Mouse (Mus musculus) kidney, embryonic 14.5 days (tissue): ENCODE results near the gene Heatr3. TPM values are rescaled to one million over a fixed set of nuclear protein-coding genes. Genes with fewer than 3 reads are reported as not detected.

ENCODE experiments used
- ATAC-seq: fragments of 200-750 bp; cut with Nextera tagmentation; 2 replicates; pipeline ENCODE4 v1.8.0; 2017; ENCODE audit warnings: moderate number of reproducible peaks, mild to moderate bottlenecking, moderate TSS enrichment, moderate library complexity; ENCODE audit not compliant: low FRiP score, low TSS enrichment
- H3K27ac ChIP-seq: fragments of 300-500 bp; sonication (generic); 2 replicates; pipeline ENCODE4 v1.5.1; 2014; ENCODE audit warnings: low read depth, mild to moderate bottlenecking, low read length, moderate library complexity, mixed read lengths
- H3K27me3 ChIP-seq: fragments of 300-500 bp; sonication (generic); 2 replicates; pipeline ENCODE4 v1.6.1; 2014; ENCODE audit warnings: mild to moderate bottlenecking, low read length; ENCODE audit not compliant: control insufficient read depth, insufficient read depth
- H3K36me3 ChIP-seq: fragments of 300-500 bp; sonication (generic); 2 replicates; pipeline ENCODE4 v1.6.1; 2014; ENCODE audit warnings: low read length, mixed read lengths; ENCODE audit not compliant: control insufficient read depth, insufficient read depth
- H3K4me1 ChIP-seq: fragments of 300-500 bp; sonication (generic); 2 replicates; pipeline ENCODE4 v1.6.1; 2014; ENCODE audit warnings: low read length, mixed read lengths; ENCODE audit not compliant: control insufficient read depth, insufficient read depth
- H3K4me2 ChIP-seq: fragments of 300-500 bp; sonication (generic); replicated peaks from 2 replicates; pipeline ENCODE4 v1.6.1; 2014; ENCODE audit warnings: low read depth, mild to moderate bottlenecking, low read length
- H3K4me3 ChIP-seq: fragments of 300-500 bp; sonication (generic); 2 replicates; pipeline ENCODE4 v1.5.1; 2014; ENCODE audit warnings: mild to moderate bottlenecking, low read length
- H3K9ac ChIP-seq: fragments of 300-500 bp; sonication (generic); 2 replicates; pipeline ENCODE4 v1.6.1; 2014; ENCODE audit warnings: low read depth, mild to moderate bottlenecking, low read length, moderate library complexity
- H3K9me3 ChIP-seq: fragments of 300-500 bp; sonication (generic); 2 replicates; pipeline ENCODE4 v1.6.1; 2016; ENCODE audit warnings: low read length; ENCODE audit not compliant: control insufficient read depth
- WGBS: fragments of 180-500 bp; shearing (Covaris S2); extraction: QIAGEN DNeasy Blood & Tissue Kit; methylation state at CpG from one replicate; pipeline ENCODE4 v1.1.7; 2014; 5-methylcytosine and 5-hydroxymethylcytosine counted together
- polyA plus RNA-seq: library from polyadenylated mRNA; unstranded; fragments of >200 nt; fragmentation: Nextera tagmentation; extraction: Ambion mirVana; gene quantifications from 2 replicates; pipeline ENCODE4 v1.2.1, GENCODE M21; 2014

The Heatr3 gene
- polyA plus RNA-seq, 1 experiment from 2014 or later, result 64.9 TPM

DNA sequence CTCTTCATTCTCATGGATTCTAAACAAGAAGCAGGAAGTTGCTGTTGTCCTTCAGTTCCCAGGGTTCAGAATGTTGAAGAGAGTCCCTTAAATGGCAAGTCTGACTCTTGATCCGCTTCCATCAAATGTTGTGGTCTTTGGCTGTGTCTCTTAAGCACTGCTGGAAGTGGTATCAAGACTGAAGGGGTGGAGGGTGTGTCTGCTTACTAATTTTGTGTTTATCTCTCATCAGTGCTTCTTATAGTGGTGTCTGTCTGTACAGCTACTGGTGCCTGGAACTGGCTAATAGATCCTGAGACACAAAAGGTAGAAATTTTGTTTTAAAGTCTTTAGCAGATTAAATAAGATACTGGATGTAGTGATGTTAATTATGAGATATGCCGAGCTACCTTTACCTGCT lies 12.8 kb upstream of the Heatr3 start:
- Histone ChIP-seq H3K4me3 (no peak overlapping the region), H3K36me3 (peaks cover 38% of the 10 kb centered on the region), H3K4me2 (no peak overlapping the region), H3K9ac (no peak overlapping the region), H3K9me3 (no peaks in the 10 kb centered on the region), H3K27me3 (no peaks in the 10 kb centered on the region), H3K4me1 (0 out of 2 replicates have a peak, but pooled peaks cover 3% of the 10 kb centered on the region), H3K27ac (no peak overlapping the region)
- ATAC-seq, result no peak
- WGBS, result 89% methylated on average over 2 of the region's 2 CpGs

DNA sequence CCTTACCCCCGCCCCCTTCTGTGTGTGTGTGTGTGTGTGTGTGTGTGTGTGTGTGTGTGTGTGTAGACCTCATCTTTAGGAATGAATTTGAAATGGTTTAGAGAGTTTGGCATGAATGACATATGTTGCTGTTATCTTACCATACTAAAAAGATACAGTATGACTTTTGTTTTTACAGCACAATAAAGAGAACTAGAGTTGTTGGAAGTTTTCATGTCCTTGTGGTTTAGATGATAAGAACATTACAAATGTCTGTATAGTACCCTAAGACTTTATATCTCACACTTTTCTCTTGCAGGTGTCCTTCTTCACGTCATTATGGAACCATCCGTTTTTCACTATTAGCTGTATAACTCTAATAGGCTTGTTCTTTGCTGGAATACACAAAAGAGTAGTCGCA lies 8.3 kb upstream of the Heatr3 start:
- H3K27me3 ChIP-seq, result no peaks in the 10 kb centered on the region
- H3K4me3 ChIP-seq, result no peak overlapping the region
- H3K9me3 ChIP-seq, result no peaks in the 10 kb centered on the region
- H3K4me2 ChIP-seq, result no peak overlapping the region
- H3K27ac ChIP-seq, result no peak overlapping the region
- 91% methylated on average over 4 of the region's 4 CpGs for WGBS
- ATAC-seq, result no peak
- H3K9ac ChIP-seq, result no peak overlapping the region
- H3K36me3 ChIP-seq, result peaks cover 53% of the 10 kb centered on the region
- H3K4me1 ChIP-seq, result no peaks in the 10 kb centered on the region

DNA sequence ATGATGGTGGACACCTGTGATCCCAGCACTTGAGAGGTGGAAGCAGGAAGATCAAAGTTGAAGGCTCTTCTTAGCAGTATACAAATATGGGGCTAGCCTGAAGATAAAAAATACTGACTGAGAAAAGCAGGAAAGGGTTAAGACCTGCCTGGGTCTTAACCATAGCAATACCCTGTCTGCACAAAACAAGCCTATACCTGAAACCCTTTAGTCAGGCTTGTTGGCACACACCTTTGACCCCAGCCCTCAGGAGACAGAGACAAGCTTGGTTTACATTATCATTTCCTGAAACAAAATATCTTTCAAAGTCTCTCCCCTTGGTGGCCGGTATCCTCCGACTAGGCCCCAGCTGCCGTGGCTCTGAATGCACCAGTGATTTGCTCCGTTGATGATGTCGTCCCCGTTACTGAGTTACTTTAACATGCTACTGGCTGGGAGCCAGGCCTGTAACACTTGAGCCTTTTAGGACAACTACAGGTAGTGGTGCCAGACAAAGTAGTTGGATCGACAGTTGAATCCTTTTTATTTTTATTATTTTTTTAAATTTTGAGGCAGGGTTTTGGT lies 6.8 kb upstream of the Heatr3 start:
- H3K4me2 ChIP-seq, result no peak overlapping the region
- H3K27me3 ChIP-seq, result no peaks in the 10 kb centered on the region
- H3K4me3 ChIP-seq, result no peak overlapping the region
- H3K9ac ChIP-seq, result no peak overlapping the region
- H3K27ac ChIP-seq, result no peak overlapping the region
- WGBS, result 40% methylated on average over 7 of the region's 7 CpGs
- ATAC-seq, result peak; percentile 66
- no peaks in the 10 kb centered on the region for H3K9me3 ChIP-seq
- peaks cover 55% of the 10 kb centered on the region for H3K36me3 ChIP-seq
- no peaks in the 10 kb centered on the region for H3K4me1 ChIP-seq

DNA sequence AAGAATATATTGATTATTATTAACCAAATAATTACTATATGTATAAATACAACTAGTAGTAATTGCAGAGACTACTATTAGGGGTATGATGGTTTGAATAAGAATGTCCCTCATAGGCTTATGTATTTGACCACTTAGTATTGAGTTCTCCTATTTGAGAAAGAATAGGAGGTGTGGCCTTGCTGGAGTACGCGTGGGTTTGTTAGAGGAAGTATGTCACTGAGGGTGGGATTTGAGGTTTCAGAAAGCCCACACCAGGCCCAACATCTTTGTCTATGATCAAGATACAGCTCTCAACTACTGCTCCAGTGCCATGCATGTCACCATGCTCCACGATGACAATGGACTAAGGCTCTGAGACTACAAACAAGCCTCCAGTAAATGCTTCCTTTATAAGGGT lies 1.6 kb downstream of the Heatr3 start:
- Histone ChIP-seq H3K9ac (no peak overlapping the region), H3K27me3 (no peaks in the 10 kb centered on the region), H3K36me3 (peaks cover 47% of the 10 kb centered on the region), H3K9me3 (no peaks in the 10 kb centered on the region), H3K27ac (no peak overlapping the region), H3K4me3 (no peak overlapping the region), H3K4me2 (no peak overlapping the region), H3K4me1 (no peaks in the 10 kb centered on the region; the same call in 1 of the 2 replicates)
- 92% methylated on average over 3 of the region's 3 CpGs for WGBS
- ATAC-seq, result no peak

DNA sequence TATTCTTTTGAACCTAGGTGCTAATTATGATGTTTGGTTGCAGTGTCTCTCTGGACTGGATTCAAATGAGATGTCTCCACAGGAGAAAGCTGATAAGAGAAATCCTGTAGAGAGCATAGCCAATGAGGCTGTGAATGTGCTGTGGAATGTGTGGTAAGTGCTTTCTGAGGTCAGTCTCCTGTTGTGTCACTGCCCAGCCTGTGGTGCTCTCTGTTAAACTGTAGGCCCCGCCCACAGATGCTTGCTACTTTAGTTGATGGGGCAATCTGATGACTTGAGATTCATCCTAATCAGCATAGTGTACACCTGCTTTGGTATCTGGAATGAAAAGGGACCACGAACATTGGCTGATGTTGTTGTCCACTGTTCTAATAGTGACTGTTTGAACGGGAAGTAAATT lies 4.0 kb downstream of the Heatr3 start:
- 95% methylated on average over 3 of the region's 3 CpGs for WGBS
- Histone ChIP-seq H3K4me3 (no peak overlapping the region), H3K4me2 (no peak overlapping the region), H3K27me3 (no peaks in the 10 kb centered on the region), H3K27ac (no peak overlapping the region), H3K9ac (no peak overlapping the region), H3K36me3 (peaks cover 51% of the 10 kb centered on the region), H3K9me3 (no peaks in the 10 kb centered on the region), H3K4me1 (no peaks in the 10 kb centered on the region; the same call in 1 of the 2 replicates)
- no peak for ATAC-seq

DNA sequence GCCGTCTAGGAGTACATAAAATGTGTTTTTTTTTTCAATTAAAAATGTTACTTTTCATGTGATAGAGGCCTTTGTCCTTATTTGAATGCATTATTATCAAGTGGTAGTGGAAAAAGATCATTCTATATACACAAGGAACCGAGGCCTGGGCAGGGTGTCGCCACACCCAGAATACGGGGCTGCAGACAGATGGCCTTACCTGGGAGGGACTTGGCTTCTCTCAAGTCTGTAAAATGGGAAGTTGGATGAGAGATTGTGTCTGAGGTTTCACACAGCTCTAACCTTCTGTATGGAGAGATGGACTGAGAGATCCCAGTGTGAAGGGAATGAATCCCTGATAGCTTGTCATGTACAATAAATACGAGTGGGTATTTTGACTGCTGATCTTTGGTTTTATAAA lies 6.4 kb downstream of the Heatr3 start:
- H3K9ac ChIP-seq, result no peak overlapping the region
- WGBS, result 92% methylated on average over 5 of the region's 5 CpGs
- H3K4me1 ChIP-seq, result no peaks in the 10 kb centered on the region
- H3K4me2 ChIP-seq, result no peak overlapping the region
- H3K27me3 ChIP-seq, result no peaks in the 10 kb centered on the region
- H3K9me3 ChIP-seq, result no peaks in the 10 kb centered on the region
- no peak for ATAC-seq
- H3K27ac ChIP-seq, result no peak overlapping the region
- H3K36me3 ChIP-seq, result peaks cover 71% of the 10 kb centered on the region
- no peak overlapping the region for H3K4me3 ChIP-seq

DNA sequence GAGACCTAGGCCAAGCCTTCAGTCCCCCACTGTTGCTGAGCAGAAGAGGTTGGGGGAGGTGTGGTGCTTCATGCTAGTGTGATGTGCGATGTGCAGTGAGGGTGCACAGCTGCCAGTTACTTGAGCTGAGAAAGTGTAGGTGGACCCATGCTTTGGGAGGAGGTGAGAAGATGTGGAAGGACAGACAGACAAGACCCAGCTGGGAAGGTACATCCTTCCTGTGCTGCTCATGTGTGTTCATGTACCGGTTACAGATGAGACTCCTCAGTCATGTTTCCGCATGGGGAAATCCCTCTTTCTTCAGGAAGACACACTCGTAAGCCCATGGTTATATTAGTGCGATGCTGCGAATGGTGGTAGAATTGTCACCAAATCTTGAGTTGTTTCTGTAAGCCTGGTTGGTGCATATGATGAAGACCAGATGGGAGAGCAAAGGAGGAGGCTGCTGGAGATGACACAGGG lies 13.3 kb downstream of the Heatr3 start:
- whole genome bisulfite sequencing, result 93% methylated on average over 6 of the region's 6 CpGs
- Histone ChIP-seq H3K36me3 (peaks cover 67% of the 10 kb centered on the region), H3K9ac (no peak overlapping the region)

DNA sequence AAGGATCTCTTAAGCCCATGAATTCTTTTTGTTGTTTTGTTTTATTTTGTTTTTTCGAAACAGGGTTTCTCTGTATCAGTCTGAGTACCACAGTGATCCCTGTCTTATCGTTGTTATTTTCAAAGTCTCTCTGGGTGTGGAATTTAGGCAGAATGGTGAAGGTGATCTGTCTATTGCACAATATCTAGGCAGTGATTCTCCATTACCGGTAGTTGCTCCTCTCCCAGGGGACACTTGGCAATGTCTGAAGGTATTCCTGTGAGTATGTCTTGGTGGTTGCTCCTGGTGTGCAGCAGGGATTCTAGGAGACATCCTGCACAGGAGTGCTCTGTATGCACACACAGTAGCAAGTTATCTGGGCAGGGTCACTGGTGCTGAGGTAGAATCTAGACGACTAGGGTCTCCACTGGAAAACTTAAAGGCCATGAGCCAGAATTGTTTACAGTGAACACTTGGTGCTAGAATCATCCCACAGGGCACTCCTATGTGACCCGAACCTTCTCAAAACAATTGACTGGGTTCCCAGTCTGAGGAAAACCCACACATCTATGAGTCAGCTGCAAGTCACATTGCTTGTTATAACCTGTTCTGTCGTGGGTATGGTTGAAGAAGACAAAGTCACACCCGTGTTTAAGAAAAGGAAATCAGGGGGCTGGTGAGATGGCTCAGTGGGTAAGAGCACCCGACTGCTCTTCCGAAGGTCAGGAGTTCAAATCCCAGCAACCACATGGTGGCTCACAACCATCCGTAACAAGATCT lies 22.8 kb downstream of the Heatr3 start:
- no peak for ATAC-seq
- Histone ChIP-seq H3K4me2 (no peak overlapping the region), H3K4me1 (no peaks in the 10 kb centered on the region), H3K27me3 (no peaks in the 10 kb centered on the region), H3K4me3 (no peak overlapping the region), H3K36me3 (peaks cover 75% of the 10 kb centered on the region), H3K9ac (no peak overlapping the region), H3K9me3 (no peaks in the 10 kb centered on the region), H3K27ac (no peak overlapping the region)
- 89% methylated on average over 9 of the region's 10 CpGs for WGBS

More for the DNA sequence above, 13.3 kb downstream of the Heatr3 start:
- no peaks in the 10 kb centered on the region for H3K4me1 ChIP-seq
- no peak overlapping the region for H3K27ac ChIP-seq
- no peak for ATAC-seq
- H3K9me3 ChIP-seq, result no peaks in the 10 kb centered on the region
- no peaks in the 10 kb centered on the region for H3K27me3 ChIP-seq
- no peak overlapping the region for H3K4me2 ChIP-seq
- no peak overlapping the region for H3K4me3 ChIP-seq

DNA sequence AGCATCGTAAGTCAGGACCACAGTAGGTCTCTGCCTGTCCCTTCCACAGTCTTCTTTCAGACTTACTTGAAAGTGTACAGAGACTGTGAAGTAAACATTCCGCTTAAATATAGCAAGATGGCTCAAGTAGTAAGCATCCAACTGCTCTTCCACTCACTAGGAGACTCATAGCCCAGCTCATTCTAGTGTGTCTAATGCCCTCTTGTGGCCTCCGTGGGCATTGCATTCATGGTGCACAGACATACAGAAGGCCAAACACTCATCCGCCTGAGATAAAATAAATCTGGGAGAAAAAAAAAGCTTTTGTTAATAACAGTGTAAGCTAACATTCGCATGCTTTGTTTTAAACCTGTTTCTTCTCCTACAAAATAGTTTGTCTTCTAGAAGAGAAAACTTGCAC lies 23.8 kb downstream of the Heatr3 start:
- no peak overlapping the region for H3K9ac ChIP-seq
- no peaks in the 10 kb centered on the region for H3K9me3 ChIP-seq
- peaks cover 79% of the 10 kb centered on the region for H3K36me3 ChIP-seq
- H3K4me3 ChIP-seq, result no peak overlapping the region
- 79% methylated on average over 5 of the region's 5 CpGs for WGBS
- no peak overlapping the region for H3K27ac ChIP-seq
- no peak overlapping the region for H3K4me2 ChIP-seq
- H3K27me3 ChIP-seq, result no peaks in the 10 kb centered on the region
- no peak for ATAC-seq
- no peaks in the 10 kb centered on the region for H3K4me1 ChIP-seq
